Mouse (Mus musculus) gastrocnemius, adult 2 months (tissue): Measurements from ENCODE around the gene Tnn. TPM values are rescaled to one million over a fixed set of nuclear protein-coding genes. Genes with fewer than 3 reads are reported as not detected.
A peak's percentile ranks its signal among the peaks of the same experiment; 100 is the strongest.

Source experiments
- DNase-seq: peaks from one replicate; pipeline ENCODE4 v3.0.0; 2022
- H3K27ac ChIP-seq: fragments of 200-600 bp; 2 replicates; pipeline ENCODE4 v1.8.1; 2022; ENCODE audit warnings: mild to moderate bottlenecking
- H3K4me3 ChIP-seq: fragments of 200-600 bp; 2 replicates; pipeline ENCODE4 v1.8.1; 2022; ENCODE audit warnings: mild to moderate bottlenecking, moderate library complexity
- CTCF ChIP-seq: fragments of 200-600 bp; IDR thresholded peaks from 2 replicates; pipeline ENCODE4 v1.8.1; 2022; ENCODE audit warnings: antibody characterized with exemption, mild to moderate bottlenecking, moderate library complexity
- intact Hi-C: fragments of 180-260 bp; cut with DNase I; formaldehyde crosslinking; loops from one replicate; pipeline ENCODE4 v1.15.1; 2025
- total RNA-seq, 2 experiments: library from RNA; stranded (reverse); gene quantifications; 2 replicates each; pipeline ENCODE4 v1.2.3; 2021

Gene Tnn
- total RNA-seq, 2 experiments from 2014 or later, result not detected

DNA sequence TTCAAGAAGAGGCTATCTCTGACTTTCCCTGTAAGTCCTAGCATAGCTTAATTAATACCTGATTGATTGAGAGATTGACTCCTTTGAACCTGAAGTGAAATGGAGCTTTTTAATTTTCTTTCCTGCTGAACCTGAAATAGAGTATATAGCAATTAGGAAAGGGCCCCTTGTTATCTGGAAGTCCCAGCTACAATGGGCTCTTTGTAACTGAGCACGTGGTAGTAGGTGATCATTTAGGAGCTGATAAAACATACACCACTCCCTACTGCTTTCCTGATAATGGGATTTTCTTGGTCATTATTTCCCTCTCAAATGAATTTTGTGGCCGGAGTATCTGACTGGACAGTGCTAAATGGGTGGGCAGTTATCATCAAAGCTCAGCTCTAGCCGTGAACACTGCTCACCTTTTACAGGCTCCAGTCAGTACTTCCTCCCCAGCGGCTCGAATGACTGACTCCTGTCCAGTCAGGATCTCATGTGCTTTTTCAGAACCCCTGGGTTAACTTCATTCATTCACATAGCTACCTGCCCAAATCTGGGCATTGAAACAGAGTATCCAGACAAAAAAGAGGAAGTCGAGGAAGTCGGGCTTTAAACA is 88.7 kb downstream of the Tnn start:
- Histone ChIP-seq H3K4me3 (no peak overlapping the region), H3K27ac (no peak overlapping the region)
- no peak for TF ChIP-seq CTCF
- intact Hi-C loops, result no loop called here
- no peak for DNase-seq

DNA sequence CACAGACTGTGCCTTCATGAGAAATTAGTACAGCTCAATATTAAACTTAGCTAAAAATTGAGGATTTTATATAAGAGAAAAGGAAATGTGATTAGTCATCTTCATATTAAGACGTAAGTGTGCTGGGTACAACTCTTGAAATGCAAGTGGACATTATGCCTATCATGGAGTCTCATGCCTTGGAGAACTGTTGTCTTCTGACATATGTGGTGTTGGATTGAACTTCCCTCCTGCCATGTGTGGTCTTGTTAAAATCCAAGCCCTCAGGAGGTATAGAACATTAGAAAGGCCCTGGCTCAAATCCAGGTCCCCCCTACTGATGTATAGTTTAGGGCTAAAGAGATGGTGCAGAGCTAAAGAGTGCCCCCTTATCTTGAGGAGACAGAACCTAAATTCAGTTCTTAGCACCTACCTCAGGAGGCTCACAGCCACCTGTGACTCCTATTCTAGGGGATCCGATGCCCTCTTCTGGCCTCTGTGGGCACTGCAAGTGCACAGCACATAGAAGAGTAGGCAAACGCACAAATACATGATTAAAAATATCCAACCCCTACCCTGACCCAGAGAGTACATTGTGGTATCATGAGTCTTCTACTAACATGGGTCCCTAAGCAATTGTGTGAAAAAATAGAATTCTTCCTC is 91.5 kb downstream of the Tnn start:
- Histone ChIP-seq H3K27ac (no peak overlapping the region; the same call in 1 of the 2 replicates), H3K4me3 (no peak overlapping the region)
- DNase-seq, result peak; percentile 41
- TF ChIP-seq CTCF, result peak; percentile 72
- intact Hi-C loops, result no loop called here

DNA sequence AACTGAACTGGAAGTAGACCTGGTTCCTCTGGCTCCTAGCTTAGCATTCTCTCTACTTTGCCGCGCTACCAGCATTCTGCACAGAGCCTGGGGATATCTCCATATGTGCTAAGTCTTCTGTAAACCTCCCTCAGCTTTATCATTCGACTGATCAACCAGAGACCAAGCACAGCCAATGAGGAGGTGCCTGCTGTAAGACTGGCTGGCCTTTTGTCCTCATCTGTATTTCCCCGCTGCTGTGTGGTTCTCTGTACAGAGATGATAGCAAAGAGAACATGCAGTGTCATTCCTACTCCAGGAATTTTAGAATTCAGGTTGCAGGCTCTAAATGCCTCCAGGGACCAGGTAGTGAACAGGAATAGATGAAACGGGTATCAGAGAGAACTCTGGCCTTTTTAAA is 92.1 kb downstream of the Tnn start:
- Histone ChIP-seq H3K4me3 (no peak overlapping the region), H3K27ac (peak overlapping the region; percentile 40; the same call in 1 of the 2 replicates)
- no peak for TF ChIP-seq CTCF
- DNase-seq, result no peak
- intact Hi-C loops, result no loop called here

DNA sequence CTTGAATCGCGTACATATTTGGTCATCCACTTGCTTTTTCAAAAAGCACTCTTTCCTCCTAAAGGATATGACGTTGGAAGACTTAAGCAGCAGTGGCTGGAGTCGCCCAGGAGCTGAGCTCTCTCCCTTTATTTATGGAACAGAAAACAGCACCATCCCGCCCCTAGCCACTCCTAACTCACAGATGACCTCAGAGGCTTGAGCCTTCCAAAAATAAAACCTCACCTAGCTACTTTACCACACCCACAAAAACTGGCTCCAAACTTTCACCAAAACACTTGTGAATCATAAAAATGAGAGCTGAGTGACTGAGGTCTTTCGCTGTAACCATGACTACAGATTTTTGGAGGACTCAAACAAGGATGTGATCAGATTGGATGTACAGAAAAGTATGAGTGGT is 92.8 kb downstream of the Tnn start:
- intact Hi-C loops, result no loop called here
- no peak overlapping the region for H3K4me3 ChIP-seq
- TF ChIP-seq CTCF, result no peak
- H3K27ac ChIP-seq, result peak overlapping the region; percentile 35; the same call in 1 of the 2 replicates
- DNase-seq, result no peak

DNA sequence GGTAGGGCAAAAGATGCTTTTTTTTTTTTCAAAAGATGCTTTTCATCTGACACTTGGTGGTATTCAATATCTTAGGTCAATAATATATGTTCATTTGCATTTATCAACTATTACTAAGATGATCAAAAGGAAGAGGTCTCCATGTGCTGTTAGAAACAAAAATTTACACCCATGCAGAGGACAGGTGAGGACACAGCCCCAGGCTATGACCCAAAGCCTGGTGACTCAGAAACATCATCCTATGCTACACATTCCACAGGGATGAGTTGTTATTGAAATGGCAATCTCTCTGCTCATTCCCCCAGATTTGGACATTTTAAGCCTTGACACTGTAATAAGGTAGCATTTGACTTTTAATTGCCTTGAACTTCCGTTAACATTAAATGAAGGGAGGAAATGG is 93.5 kb downstream of the Tnn start:
- no peak for TF ChIP-seq CTCF
- Histone ChIP-seq H3K27ac (peak overlapping the region; percentile 35; the same call in 1 of the 2 replicates), H3K4me3 (no peak overlapping the region)
- no peak for DNase-seq
- intact Hi-C loops, result no loop called here

DNA sequence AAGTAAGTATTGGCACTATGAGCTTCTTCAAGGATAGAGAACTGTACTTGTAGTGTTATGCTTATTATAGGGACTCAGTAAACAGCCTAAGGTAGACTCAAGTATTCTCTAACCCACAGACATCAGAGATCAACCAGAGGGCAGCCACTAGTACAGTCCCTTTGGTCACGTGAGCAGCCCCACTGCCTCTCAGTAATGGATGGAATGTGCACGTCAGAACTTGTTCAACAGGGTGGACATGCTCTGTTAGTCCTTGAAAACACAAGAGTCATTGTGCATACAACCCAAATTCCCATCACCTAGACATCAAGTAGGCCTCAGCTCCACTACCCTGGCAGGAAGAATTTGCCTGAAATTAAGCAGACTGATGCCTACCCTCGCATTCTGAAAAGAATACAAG is 95.7 kb downstream of the Tnn start:
- no peak overlapping the region for H3K4me3 ChIP-seq
- DNase-seq, result no peak
- TF ChIP-seq CTCF, result no peak
- intact Hi-C loops, result no loop called here
- no peak overlapping the region for H3K27ac ChIP-seq

DNA sequence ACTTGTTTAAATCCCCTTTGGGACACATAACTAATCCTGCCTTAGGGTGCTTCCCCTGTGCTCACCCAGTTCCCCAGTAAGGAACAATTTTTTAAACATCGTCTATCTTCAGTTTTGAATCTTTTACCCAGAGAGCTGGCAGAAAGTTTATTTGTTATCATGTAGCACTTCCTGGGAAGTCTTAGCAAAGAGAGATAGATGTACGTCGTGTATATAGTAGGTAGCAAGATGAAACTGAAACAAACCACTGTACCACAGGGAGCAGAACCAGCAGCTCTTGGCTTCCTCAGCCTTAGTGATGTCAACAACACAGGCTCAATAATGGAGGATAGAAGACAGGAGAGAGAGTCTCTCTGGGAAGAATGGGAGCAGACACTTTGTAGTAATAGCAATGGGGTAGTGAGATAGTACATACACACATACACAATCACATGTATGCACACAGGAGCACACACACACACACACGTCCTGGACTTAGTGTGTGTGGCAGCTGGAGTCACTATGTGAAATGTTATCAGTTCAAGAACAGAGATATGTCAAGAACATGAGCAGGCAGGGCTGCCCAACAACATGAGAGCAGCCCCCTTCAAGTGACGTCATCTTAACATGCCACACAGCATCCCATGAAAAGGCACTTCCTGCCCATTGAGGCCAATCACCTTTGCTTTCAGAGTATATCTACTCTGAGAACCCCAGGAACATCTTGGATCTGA is 98.9 kb downstream of the Tnn start:
- H3K27ac ChIP-seq, result no peak overlapping the region
- H3K4me3 ChIP-seq, result no peak overlapping the region
- no peak for DNase-seq
- intact Hi-C loops, result no loop called here
- TF ChIP-seq CTCF, result no peak

- intact Hi-C loops, result no loop called here
- Histone ChIP-seq H3K27ac (no peak overlapping the region), H3K4me3 (no peak overlapping the region)
- no peak for DNase-seq
- TF ChIP-seq CTCF, result no peak
Measured at GRCm38 (mm10) chr1:160053510-160054305, 99.7 kb downstream of the Tnn start.

GRCm38 (mm10) chr1:160052556-160053315 is 100.6 kb downstream of the Tnn start:
- TF ChIP-seq CTCF, result no peak
- intact Hi-C loops, result no loop called here
- Histone ChIP-seq H3K4me3 (no peak overlapping the region), H3K27ac (no peak overlapping the region)
- no peak for DNase-seq

DNA sequence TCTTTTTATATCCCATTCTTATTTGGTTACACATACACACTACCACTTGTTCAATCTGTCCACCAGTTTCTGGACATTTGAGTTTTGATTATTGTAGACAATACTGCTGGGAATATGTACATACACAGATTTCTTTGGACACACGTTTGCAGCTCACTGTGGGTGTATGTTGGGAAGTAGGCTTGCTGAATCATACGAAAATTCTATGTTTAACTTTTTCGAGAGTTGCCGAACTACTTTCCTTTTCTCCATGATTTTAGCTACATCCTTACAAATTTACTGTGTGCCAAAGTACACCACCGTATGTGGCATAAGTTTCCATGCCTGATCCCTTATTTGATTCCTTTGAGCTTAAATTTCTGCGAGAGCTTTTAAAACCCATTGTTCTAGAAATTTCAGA is 102.5 kb downstream of the Tnn start:
- intact Hi-C loops, result no loop called here
- H3K4me3 ChIP-seq, result no peak overlapping the region

GRCm38 (mm10) chr1:160049131-160049880 is 104.1 kb downstream of the Tnn start:
- H3K27ac ChIP-seq, result peak overlapping the region; percentile 4; the same call in 1 of the 2 replicates
- intact Hi-C loops, result no loop called here
- no peak for TF ChIP-seq CTCF

More for the DNA sequence above, 102.5 kb downstream of the Tnn start:
- no peak for TF ChIP-seq CTCF
- no peak for DNase-seq
- no peak overlapping the region for H3K27ac ChIP-seq

More at GRCm38 (mm10) chr1:160049131-160049880, 104.1 kb downstream of the Tnn start:
- no peak overlapping the region for H3K4me3 ChIP-seq
- DNase-seq, result no peak
